Mouse (Mus musculus) lung, postnatal 0 days (tissue): Measurements from ENCODE around the gene Hoxa5.

Source experiments
- CTCF ChIP-seq: IDR thresholded peaks from 2 replicates; pipeline ENCODE4 v1.5.1; 2016; ENCODE audit warnings: antibody characterized with exemption, mild to moderate bottlenecking
- EP300 ChIP-seq: IDR thresholded peaks from 2 replicates; pipeline ENCODE4 v1.6.1; 2016; ENCODE audit warnings: antibody characterized with exemption, mild to moderate bottlenecking, control low read depth

GRCm38 (mm10) chr6:52185222-52185621, 19.2 kb downstream of the Hoxa5 start:
- TF ChIP-seq CTCF (no peak), EP300 (no peak)
